Mouse (Mus musculus) embryo, embryonic 9.5 days (tissue): ENCODE measurements around the gene Lztr1.

Experiments
- DNase-seq: peaks from one replicate; pipeline ENCODE4 v3.0.0-alpha.2; 2017; ENCODE audit errors: extremely low spot score

Lztr1 gene

DNA sequence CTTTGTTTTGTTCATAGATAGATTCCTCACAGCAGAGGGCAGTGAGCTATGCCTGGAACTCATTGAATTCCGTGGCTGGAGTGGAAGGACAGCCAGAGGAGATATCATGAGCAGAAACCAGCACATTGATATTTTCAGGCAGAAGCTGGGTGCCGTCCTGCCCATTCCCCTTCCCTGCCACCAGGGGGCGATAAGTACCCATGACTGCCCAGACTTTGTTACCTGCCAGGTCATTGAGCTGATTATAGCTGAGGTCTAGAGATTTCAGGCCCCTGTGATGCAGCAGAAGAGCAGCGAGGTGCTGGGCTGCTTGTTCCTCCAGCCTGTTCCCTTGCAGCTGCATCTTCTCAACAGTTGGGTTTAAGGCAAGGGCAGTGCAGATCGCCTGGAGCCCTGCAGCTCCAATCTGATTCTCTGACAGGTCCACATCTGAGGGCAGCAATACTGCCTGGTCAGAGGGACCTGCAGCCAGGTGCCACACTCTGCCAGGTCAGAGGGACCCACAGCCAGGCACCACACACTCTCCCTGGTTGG lies 49.5 kb downstream of the Lztr1 start:
- DNase-seq = peak; percentile 75

DNA sequence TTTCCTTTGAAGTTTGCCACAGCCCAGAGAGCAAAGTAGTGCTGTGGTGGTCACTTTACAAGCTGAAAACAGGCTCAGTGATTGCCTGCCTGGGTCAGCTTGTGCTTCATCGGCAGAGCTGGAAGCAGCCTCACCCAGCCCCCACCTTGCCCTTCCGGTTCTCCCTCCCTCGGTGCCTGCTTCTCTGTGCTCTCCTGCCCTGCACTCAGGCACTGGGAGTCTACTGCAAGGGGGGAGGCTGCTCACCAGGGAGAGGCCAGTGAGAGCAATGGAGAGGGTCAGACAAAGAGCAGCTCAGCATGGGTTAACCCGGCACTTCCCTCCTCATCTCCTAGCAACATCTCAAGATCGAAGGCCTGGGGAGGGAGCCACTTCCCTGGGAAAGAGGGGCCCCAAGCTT lies 50.3 kb downstream of the Lztr1 start:
- peak; percentile 46 for DNase-seq

DNA sequence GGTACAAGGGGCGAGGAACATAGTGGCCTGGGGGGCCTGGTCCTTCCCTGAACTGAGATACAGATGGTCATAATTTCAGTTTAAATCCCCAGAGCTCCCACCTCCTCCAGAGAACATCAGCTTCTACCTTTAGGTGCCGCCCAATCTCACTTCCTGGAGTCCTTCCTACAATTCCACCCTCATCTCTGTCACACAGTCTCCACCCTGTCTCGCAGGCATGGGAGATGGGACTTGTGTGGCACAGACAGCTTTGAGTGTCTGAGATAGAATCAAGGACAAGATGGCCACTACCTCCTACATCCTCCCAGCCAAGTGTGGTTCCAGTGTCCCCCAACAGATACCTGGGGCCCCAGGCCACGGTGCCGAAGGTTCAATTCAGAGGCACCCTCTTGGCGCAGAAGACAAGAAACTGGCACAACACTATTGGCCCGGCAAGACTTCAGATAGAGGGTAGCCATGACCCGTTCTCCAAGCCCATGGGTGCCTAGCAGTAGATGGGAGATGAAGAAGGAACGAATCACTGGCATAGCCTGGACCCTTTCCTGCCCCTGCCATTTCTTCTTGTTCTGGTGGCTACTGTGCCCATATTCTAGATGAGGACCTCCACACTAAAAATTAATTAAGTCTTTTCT lies 51.0 kb downstream of the Lztr1 start:
- DNase-seq = no peak

DNA sequence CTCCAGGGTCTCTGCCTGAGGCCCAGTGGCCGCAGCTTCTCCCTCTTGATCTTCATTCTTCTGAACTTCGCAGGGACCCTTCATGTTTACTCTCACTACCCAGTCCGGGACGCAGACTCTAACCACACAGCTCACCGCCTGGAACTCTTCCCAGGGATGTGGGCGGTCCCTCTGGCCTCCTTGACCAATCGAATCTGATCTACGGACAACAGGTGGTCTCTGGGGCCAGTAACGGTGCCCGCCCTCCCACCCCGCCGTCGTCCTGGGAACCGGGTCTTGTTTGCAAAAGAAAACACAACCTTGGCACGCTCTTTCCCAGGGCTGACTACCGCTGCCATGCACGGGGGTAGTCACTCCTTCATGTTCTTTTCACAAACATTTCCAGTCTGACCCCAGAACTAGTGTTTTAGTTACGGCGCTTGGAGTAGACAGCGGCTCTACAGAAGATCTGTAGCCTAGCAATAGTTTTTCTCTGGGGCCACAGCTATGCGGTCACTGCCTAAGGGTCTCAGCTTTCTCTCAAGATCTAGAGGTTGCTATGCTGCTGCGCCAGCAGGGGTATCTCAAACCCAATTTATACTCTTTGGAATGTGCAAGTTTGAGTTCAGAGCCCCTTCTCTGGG lies 52.8 kb downstream of the Lztr1 start, which contains the start of gene Lrrc74b:
TSS of gene Lrrc74b (minus strand) at position 120 of the 623 bp plus-strand sequence.
- peak; percentile 86 for DNase-seq

DNA sequence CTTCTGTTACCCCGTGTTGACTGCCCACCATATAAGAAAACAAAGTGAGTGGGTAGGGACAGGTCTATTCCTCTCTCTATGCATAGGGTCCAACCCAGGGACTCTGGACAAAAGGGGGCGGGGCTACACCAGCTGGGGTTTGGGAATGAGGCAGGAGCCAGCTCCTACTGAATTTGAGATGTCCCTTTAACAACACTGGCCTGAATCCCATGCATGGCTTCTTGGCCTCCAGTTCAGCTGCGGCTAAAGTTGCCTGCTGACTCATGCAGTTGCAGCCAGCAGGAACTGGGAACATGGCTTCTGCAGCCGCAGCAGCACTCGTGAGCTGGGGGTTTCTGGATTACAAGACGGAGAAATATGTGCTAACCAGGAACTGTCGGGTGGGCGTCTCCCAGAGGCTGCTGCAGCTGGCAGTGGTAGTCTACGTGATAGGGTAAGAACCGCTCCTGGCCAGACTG lies 53.3 kb downstream of the Lztr1 start, which contains the start of gene P2rx6:
TSS of gene P2rx6 (plus strand) at position 135 of the 458 bp plus-strand sequence.
- DNase-seq = peak; percentile 70

DNA sequence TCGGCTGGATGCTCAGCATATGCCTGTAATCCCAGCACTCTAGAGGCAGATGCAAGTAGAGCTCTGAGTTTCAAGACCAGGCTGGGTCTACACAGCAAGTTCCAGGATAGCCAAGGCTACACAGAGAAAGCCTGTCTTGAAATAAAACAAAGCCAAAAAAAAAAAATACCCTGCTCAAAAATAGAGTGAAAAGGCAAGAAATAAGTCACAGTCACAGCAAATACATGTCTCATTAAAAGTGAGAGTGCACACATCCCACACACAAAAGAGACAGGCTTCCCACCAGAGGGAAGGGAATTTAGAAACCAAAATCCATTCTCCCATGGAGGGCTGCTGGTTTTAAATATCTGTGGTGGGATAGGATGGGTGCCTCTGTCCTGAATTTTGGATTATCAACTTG lies 55.1 kb downstream of the Lztr1 start:
- DNase-seq = no peak

DNA sequence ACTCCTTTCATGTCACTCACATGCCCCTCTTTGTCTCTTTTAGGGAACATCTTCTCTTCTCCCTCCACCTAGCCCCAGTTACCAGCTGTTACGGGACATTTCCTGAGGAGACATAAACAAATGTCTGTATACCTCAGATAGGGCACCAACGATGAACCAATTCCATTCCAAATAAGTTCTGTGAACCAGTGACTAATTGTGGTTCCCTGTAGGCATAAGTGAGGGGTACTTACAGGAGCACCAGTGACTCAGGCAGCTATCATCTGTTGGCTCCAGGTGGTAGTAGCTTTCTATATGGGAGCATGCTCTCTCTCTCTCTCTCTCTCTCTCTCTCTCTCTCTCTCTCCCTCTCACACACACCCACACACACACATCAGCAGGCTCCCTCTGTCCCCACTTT lies 55.7 kb downstream of the Lztr1 start:
- no peak for DNase-seq

DNA sequence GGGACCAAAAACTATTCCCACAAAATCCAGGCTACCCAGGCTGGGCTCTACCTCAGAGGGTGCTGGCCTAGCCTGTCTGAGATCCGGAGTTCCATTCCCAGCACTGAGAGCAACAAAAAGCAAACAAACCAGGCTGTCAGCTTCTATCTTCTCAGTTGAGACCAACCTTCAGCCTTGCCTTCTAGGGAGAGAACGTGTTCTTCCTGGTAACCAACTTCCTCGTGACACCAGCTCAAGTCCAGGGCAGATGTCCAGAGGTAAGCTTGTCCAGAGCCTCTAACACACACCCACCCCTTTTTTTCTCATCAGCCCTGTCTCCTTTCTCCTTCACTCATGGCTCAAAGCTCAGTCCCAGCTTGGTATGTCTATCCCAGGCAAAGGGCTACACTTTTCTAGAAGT lies 56.3 kb downstream of the Lztr1 start:
- no peak for DNase-seq

DNA sequence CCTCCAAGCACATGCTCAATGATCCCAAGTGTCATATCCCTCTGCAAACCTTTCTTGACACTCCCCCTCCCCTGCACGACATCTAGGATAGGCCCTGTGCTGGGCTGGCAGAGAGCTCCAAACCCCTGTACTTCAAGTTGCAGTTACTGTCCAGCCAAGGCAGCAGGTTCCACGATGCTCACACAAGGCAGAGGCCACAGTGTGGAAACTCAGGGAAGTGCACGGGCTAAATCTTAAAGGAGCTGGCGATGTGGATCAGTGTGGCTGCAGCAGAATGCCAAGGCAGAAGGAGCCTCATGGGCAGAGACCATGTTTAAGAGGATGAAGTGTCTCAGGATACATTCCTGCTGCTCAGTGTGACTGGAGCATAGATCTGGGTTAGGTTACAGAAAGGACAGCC lies 57.7 kb downstream of the Lztr1 start:
- no peak for DNase-seq
